Mouse (Mus musculus) retina, embryonic 14.5 days (tissue): ENCODE results near the gene Wnt3.

Experiments used
- DNase-seq: peaks from one replicate; pipeline ENCODE4 v3.0.0-alpha.2; 2015; ENCODE audit warnings: low spot score

The Wnt3 gene

GRCm38 (mm10) chr11:103840834-103841233 lies 66.9 kb downstream of the Wnt3 start:
- peak; percentile 79 for DNase-seq

DNA sequence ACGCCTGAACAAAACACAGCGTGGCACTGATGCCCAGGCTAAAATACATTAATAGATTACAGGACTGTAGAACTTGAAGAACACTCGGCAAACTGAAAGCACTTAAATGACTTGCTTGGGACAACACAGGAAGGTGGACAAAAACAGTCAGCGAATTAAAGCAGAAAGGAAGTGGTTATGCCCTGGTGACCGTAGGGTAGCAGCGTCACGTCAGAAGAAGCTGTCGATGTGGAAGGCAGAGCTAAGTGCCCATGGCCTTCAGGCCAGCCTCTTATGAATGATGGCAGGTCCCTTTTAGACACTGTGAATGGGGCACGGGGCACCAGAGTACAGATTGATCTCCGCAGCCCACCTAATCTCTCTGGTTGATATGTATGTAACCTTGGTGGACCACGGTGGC lies 74.3 kb downstream of the Wnt3 start:
- DNase-seq: no peak

DNA sequence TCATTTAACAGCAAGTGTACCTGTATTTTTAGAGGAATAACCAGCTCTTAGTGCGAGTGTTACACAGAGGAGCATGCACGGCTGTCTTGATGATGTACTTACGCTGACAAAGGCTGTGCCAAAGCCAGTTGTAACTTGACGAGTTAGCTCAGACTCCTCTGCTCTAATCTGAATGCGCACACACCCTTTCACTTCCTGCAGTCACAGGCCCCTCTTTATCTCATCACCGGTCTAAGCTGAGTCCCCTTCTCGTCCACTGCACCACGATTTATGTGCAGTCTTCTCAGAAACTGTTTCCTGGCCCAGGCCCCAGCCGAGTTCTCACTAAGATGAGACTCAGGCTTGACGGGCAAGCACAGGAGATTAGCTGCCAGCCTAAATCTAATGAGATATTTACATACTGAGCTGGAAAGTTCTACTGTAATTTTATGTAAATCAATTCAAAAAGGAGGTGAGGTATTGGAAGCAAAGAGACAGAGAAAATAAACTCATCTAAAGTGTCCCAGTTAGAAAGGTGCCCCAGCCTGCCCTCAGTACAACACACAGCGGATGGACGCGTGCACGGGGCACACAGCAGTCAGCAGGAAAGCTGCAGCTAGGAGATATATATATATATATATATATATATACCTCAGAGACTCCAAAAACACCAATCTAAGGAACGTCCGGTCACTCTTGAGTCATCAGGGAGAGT lies 78.8 kb downstream of the Wnt3 start:
- no peak for DNase-seq

- DNase-seq: peak; percentile 17
These were observed 79.5 kb downstream of the Wnt3 start for GRCm38 (mm10) chr11:103853284-103853920.

- peak; percentile 46 for DNase-seq
These were observed 80.3 kb downstream of the Wnt3 start for GRCm38 (mm10) chr11:103854294-103854693.

DNA sequence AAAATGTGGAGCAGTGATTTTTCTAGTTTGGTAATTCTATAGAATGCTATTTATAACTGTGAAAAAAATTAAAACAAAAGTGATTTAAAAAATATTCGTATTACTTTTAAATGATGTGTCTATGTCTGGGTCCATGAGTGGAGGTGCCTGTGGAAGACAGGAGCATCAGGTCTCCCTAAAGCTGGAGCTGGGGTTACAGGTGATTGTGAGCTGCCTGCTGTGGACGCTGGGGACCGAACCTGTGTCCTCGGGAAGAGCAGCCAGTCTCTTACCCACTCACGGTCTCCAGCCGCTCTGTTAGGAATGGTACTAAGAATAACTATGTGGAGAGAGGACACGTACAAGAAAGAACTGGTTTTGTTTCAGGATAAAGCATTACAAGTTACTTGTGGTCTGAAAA lies 82.7 kb downstream of the Wnt3 start:
- DNase-seq: no peak

- DNase-seq: no peak
These were observed 84.8 kb downstream of the Wnt3 start for GRCm38 (mm10) chr11:103858760-103859159.

- DNase-seq: no peak
These were observed 86.1 kb downstream of the Wnt3 start for GRCm38 (mm10) chr11:103859933-103860610.

DNA sequence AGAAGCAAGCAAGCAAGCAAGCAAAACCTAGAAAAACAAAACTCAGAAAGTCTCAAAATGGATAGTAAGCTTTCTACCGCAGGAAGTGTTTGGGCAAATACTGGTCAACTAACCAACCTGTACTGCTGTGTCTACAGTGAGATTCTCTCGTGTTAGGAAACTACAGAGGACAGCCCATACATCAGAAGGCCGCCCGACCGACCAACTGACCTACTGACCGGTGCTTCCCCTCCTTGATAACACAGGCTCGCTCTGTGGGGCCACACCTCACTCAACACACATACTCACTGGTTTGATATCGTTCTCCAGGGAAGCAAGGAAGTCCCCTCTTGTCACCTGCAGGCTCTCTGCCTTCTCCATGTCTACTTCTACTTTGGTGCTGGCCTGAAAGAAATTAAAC lies 89.0 kb downstream of the Wnt3 start:
- no peak for DNase-seq

DNA sequence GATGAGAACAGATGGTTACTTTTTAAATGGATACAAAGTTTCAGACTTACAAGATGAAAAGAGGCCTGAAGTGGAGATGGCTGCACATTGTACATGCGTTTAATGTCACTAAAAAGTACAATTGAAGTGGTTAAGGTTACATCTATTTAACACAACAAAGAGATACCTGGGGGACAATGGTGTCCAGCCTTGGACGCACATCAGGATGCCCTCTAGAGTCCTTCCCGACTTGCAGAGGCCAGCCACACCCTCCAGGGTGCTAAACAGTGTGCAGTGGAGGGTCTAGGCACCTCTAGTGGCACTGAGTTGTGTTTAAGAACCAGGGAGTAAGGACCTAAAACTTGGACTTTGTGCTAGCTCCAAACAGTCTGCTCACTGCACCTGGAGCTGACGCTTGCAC lies 90.5 kb downstream of the Wnt3 start:
- no peak for DNase-seq

- no peak for DNase-seq
These were observed 91.4 kb downstream of the Wnt3 start for GRCm38 (mm10) chr11:103865346-103865745.
